Mouse (Mus musculus) forebrain, postnatal 0 days (tissue): ENCODE measurements around the gene Coa4. TPM values are rescaled to one million over a fixed set of nuclear protein-coding genes. Genes with fewer than 3 reads are reported as not detected.
"Not testable (repeated sequence)": the region's sequence is repeated elsewhere in the genome, so short reads cannot be mapped to it uniquely, and the experiment has no call there.

Experiments used
- ATAC-seq: fragments of 200-750 bp; cut with Nextera tagmentation; 2 replicates; pipeline ENCODE4 v1.8.0; 2017; ENCODE audit warnings: mild to moderate bottlenecking, moderate library complexity
- DNase-seq: peaks from one replicate; pipeline ENCODE4 v3.0.0-alpha.2; 2015
- H3K27ac ChIP-seq: fragments of 300-500 bp; sonication (generic); 2 replicates; pipeline ENCODE4 v1.5.1; 2014; ENCODE audit warnings: low read depth, mild to moderate bottlenecking, antibody characterized with exemption, low read length, moderate library complexity, mixed read lengths
- H3K27me3 ChIP-seq: fragments of 300-500 bp; sonication (generic); 2 replicates; pipeline ENCODE4 v1.6.1; 2014; ENCODE audit warnings: mild to moderate bottlenecking, low read length, mixed read lengths; ENCODE audit not compliant: insufficient read depth
- H3K36me3 ChIP-seq: fragments of 300-500 bp; sonication (generic); 2 replicates; pipeline ENCODE4 v1.6.1; 2014; ENCODE audit warnings: mild to moderate bottlenecking, moderate library complexity; ENCODE audit not compliant: insufficient read depth
- H3K4me1 ChIP-seq: fragments of 300-500 bp; sonication (generic); 2 replicates; pipeline ENCODE4 v1.6.1; 2014; ENCODE audit warnings: antibody characterized with exemption; ENCODE audit not compliant: insufficient read depth
- H3K4me2 ChIP-seq: fragments of 300-500 bp; sonication (generic); 2 replicates; pipeline ENCODE4 v1.6.1; 2014; ENCODE audit warnings: low read depth, mild to moderate bottlenecking, moderate library complexity
- H3K4me3 ChIP-seq: fragments of 300-500 bp; sonication (generic); 2 replicates; pipeline ENCODE4 v1.5.1; 2014; ENCODE audit warnings: low read depth, low read length, mixed read lengths
- H3K9ac ChIP-seq: fragments of 300-500 bp; sonication (generic); 2 replicates; pipeline ENCODE4 v1.6.1; 2014; ENCODE audit warnings: mild to moderate bottlenecking
- H3K9me3 ChIP-seq: fragments of 300-500 bp; sonication (generic); 2 replicates; pipeline ENCODE4 v1.6.1; 2016; ENCODE audit warnings: low read length
- CTCF ChIP-seq: sonication (generic); IDR thresholded peaks from 2 replicates; pipeline ENCODE4 v1.5.1; 2016; ENCODE audit warnings: antibody characterized with exemption, control low read depth, low read depth
- WGBS: fragments of 180-500 bp; shearing (Covaris S2); extraction: QIAGEN DNeasy Blood & Tissue Kit; methylation state at CpG from one replicate; pipeline ENCODE4 v1.1.7; 2014; 5-methylcytosine and 5-hydroxymethylcytosine counted together
- polyA plus RNA-seq: library from polyadenylated mRNA; unstranded; fragments of >200 nt; fragmentation: Nextera tagmentation; extraction: Ambion mirVana; gene quantifications from 2 replicates; pipeline ENCODE4 v1.2.1, GENCODE M21; 2015
- total RNA-seq: library from RNA; depleted of rRNA; stranded (reverse); fragments of >200 nt; gene quantifications from 2 replicates; pipeline ENCODE4 v1.2.3, GENCODE M21; 2014

Gene Coa4
- total and polyA plus RNA-seq, 2 experiments from 2014 or later = 5.7 to 10.3 TPM

DNA sequence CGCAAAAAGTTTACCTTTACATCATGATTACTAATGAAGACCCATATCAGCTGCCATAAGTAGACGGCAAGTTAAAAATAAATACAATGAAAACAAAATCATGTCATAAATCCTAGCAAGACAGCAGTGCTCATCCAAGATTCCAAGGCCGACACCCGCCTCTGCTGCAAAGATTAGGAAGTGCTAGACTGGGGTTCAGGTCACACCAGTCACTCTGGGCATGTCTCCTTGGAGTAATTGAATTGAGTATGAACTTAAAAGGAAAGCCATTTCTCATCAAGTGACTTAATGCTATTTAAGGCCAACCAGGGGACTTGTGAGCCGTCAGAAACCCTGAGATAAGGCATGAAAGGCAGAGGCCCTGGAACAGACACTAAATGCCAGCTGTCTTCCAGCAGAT is 20.4 kb downstream of the Coa4 start:
- Histone ChIP-seq H3K36me3 (no peaks in the 10 kb centered on the region), H3K4me1 (peaks cover 8% of the 10 kb centered on the region; the same call in 1 of the 2 replicates), H3K9ac (no peak overlapping the region), H3K27ac (no peak overlapping the region), H3K4me3 (no peak overlapping the region), H3K4me2 (no peak overlapping the region), H3K27me3 (no peaks in the 10 kb centered on the region), H3K9me3 (no peaks in the 10 kb centered on the region)
- ATAC-seq (no peak), DNase-seq (no peak)
- 91% methylated on average over 5 of the region's 5 CpGs for WGBS
- TF ChIP-seq CTCF = no peak

DNA sequence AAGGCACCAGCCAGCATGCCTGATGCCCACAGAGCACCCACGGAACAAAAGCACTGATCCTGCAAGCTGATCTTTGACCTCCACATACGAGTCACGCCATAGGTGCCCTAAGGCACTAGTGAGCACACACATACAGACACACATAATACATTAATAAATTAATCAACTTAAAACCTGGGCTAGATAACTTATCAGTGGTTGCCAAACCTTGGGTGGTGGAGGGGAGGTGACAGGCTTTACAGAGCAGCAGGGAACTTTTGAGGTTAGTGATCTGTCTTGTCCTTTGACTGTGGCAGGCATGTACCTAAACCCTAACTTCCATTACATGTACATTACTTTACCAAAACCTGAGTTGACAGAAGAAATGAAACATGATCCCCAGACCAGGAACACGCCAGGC is 22.5 kb downstream of the Coa4 start:
- 84% methylated on average over 4 of the region's 4 CpGs for WGBS
- Histone ChIP-seq H3K9ac (no peak overlapping the region), H3K36me3 (no peaks in the 10 kb centered on the region), H3K4me3 (no peak overlapping the region), H3K27me3 (no peaks in the 10 kb centered on the region), H3K9me3 (no peaks in the 10 kb centered on the region), H3K4me2 (no peak overlapping the region), H3K4me1 (peaks cover 8% of the 10 kb centered on the region; the same call in 1 of the 2 replicates), H3K27ac (no peak overlapping the region)
- DNase-seq (no peak), ATAC-seq (no peak)
- no peak for TF ChIP-seq CTCF

DNA sequence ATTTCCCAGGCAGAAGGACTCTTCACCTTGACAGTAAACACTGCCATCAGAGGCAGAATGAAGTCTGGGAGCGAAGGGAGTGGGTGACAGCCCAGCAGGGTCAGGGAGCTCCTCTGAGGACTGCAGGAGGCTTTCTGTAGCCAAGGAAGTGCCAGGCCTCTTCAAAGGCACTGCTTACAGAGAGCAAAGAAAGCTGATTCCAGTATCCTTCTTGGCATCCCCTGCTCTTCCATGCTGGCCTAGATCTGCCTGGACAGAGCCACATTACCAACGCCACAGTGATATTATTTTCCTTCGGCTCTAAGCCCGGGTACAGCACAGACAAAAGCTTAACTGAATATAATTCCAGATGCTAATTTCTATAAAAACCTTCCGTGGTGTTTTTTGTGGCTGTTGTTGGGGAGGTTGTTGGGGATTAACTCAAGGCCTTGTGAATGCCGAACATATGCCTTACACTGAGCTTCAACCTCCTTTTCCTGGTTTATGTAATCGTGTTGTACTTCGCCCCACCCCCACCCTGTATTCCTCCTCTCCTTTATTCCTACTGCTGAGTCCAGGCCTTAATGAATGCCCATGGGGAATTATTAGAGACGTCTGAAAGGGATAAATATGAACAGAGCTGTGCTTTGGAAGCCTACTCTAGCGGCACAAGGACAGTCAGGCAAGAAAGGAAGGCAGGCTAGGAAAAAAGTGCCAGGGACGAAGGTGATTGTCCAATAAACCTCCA is 25.2 kb downstream of the Coa4 start:
- no peaks in the 10 kb centered on the region for H3K4me1 ChIP-seq
- H3K4me2 ChIP-seq = no peak overlapping the region
- H3K27ac ChIP-seq = peak overlapping the region; percentile 66; the same call in 1 of the 2 replicates
- H3K36me3 ChIP-seq = 0 out of 2 replicates have a peak, but pooled peaks cover 7% of the 10 kb centered on the region
- 46% methylated on average over 11 of the region's 11 CpGs for WGBS
- no peaks in the 10 kb centered on the region for H3K27me3 ChIP-seq
- no peaks in the 10 kb centered on the region for H3K9me3 ChIP-seq
- 0 out of 2 replicates have a peak overlapping the region, but pooled peaks have one; percentile 3 for H3K9ac ChIP-seq
- peak; percentile 50 for ATAC-seq
- H3K4me3 ChIP-seq = no peak overlapping the region
- peak; percentile 2 for DNase-seq
- TF ChIP-seq CTCF = no peak

DNA sequence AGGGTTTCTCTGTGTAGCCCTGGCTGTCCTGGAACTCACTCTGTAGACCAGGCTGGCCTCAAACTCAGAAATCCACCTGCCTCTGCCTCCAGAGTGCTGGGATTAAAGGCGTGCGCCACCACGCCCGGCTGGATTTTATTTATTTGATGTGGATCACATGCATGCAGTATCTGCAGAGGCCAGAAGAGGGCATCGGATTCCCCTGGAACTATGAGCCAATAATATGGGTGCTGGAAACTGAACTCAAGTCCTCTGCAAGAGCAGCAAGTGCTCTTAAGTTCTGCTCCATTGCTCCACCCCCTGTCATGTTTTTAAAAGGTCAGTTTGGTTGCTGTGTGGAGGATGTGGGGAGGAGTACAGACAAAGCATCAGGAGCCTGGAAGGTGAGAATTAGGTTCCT is 30.4 kb downstream of the Coa4 start:
- peak; percentile 22; the same call in 1 of the 2 replicates for TF ChIP-seq CTCF
- not testable (repeated sequence) for H3K9ac ChIP-seq, H3K36me3 ChIP-seq, H3K4me3 ChIP-seq, H3K27me3 ChIP-seq, H3K9me3 ChIP-seq, ATAC-seq, H3K4me1 ChIP-seq, H3K27ac ChIP-seq, DNase-seq, H3K4me2 ChIP-seq
- WGBS = 80% methylated on average over 5 of the region's 5 CpGs

DNA sequence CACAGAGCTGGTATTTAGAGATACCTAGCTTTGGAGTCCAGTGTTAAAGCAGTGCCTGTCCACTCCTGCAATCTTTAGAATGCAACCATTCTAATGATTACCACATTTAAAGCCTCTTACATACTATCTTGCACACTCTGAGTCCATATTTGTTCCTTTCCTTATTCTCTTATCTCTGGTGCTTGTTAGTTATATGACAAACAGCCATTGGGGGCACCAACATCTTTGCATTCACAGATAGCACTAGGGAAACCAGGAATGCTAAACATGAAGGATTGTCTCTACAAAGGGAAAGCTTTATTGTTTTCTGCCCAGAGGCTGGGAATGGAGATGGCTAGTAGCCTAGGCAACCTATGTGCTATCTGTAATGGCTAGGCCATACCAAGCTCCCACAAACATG is 33.0 kb downstream of the Coa4 start:
- 0 out of 2 replicates have a peak, but pooled peaks cover 2% of the 10 kb centered on the region for H3K36me3 ChIP-seq
- H3K9ac ChIP-seq = no peak overlapping the region
- H3K4me1 ChIP-seq = no peaks in the 10 kb centered on the region
- H3K4me2 ChIP-seq = no peak overlapping the region
- no peak overlapping the region for H3K27ac ChIP-seq
- H3K27me3 ChIP-seq = no peaks in the 10 kb centered on the region
- no peaks in the 10 kb centered on the region for H3K9me3 ChIP-seq
- ATAC-seq (no peak), DNase-seq (no peak)
- no peak overlapping the region for H3K4me3 ChIP-seq
- no peak for TF ChIP-seq CTCF

DNA sequence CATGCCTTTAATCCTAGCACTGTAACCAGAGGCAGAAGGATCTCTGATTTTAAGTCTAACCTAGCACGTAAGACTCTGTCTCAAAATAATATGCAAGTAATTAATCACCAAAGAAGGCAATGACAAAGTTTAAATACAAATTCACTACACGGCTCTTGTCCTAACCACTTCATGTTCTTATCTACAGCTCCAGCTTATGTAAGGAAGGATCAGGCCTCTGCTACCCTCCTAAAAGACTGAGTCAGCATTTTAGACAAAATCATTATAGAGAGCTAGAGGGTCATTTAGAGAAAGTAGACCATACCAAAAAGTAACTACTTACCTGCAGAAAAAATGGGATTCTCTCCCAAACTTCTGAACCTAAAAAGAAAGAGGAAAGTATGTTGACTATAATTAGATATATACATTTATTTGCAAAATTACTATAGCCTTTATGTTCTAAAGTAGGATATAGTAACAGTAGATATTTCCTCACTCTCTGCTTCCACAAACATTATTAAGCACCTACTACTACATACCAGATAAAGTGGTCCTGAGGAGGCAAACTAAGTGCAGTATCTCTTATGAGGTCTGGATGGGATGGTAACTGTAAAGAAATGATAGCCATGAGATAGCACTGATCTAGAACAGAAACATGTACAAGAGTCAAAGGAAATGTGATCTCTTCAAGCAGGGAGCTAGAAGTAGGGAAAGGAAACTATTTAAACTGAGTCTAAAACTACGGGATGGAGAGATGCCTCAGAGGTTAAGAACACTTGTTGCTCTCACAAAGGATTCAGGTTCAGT is 34.3 kb downstream of the Coa4 start:
- no peak for TF ChIP-seq CTCF
- H3K36me3 ChIP-seq = no peaks in the 10 kb centered on the region
- ATAC-seq (no peak), DNase-seq (no peak)
- H3K4me3 ChIP-seq = no peak overlapping the region
- no peaks in the 10 kb centered on the region for H3K9me3 ChIP-seq
- no peak overlapping the region for H3K9ac ChIP-seq
- H3K27ac ChIP-seq = no peak overlapping the region
- H3K4me2 ChIP-seq = no peak overlapping the region
- H3K4me1 ChIP-seq = no peaks in the 10 kb centered on the region
- H3K27me3 ChIP-seq = no peaks in the 10 kb centered on the region
- WGBS = 92% methylated on average over 3 of the region's 3 CpGs

DNA sequence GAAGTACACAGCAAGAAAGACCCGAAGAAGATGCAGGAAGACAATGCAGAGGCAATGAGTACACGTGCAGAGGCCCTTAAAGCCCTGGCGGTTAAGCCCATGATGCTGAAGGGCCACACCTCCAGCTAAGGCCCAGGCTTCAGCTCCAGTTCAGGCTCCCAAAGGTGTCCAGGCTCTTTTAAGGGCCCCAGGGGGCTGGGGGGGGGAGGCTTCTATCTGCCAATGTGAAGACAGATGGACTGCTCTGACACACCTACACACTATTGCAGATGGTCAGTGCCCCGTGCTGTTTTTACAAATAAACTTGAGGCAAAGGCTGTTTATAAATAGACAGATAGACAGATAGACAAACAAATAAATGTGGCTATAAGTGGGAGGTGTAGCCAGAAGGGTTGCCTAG is 35.2 kb downstream of the Coa4 start:
- ATAC-seq (no peak), DNase-seq (no peak)
- no peak for TF ChIP-seq CTCF
- Histone ChIP-seq H3K4me3 (no peak overlapping the region), H3K27me3 (no peaks in the 10 kb centered on the region), H3K9me3 (no peaks in the 10 kb centered on the region), H3K9ac (no peak overlapping the region), H3K36me3 (no peaks in the 10 kb centered on the region), H3K27ac (no peak overlapping the region), H3K4me2 (no peak overlapping the region), H3K4me1 (no peaks in the 10 kb centered on the region)
- WGBS = 84% methylated on average over 4 of the region's 4 CpGs
